Comparison of ENCODE assay signal across 9 mouse cellular contexts in genomic region chr7:30612654-30613402, GRCm38 (mm10). TPM values are rescaled to one million over a fixed set of nuclear protein-coding genes. Genes with fewer than 3 reads are reported as not detected.
DNase-seq lines count a peak whose midpoint lies in the region; ATAC-seq and TF ChIP-seq lines count a peak whose summit lies in the region.
"Had no signal": no experiment of that assay in that cellular context is flagged by ENCODE, and none has a peak within 500 bp of the region (broad histone marks: within the 10 kb centered on the region; RNA-seq: fewer than 3 reads in every experiment).

Gene Upk1a, minus strand, starts transcription at chr7:30612847.

- 0 out of 2 replicates have a peak within 1 kb of the TSS, but pooled peaks have one; percentile 13 for H3K9ac ChIP-seq in hindbrain, embryonic 13.5 days
- H3K9ac ChIP-seq in hindbrain, embryonic 14.5 days: no peak within 1 kb of the TSS
- no peak within 1 kb of the TSS for H3K9ac ChIP-seq in lung, postnatal 0 days (replicated peaks; ENCODE audit: low read depth)
- H3K9ac ChIP-seq: limb, embryonic 13.5 days; liver, embryonic 14.5 days had no signal

- no peak within 1 kb of the TSS for H3K4me2 ChIP-seq in hindbrain, embryonic 13.5 days
- H3K4me2 ChIP-seq in hindbrain, embryonic 14.5 days (replicated peaks): no peak within 1 kb of the TSS
- no peak within 1 kb of the TSS for H3K4me2 ChIP-seq in lung, postnatal 0 days (replicated peaks; ENCODE audit: low read depth, low read length)
- H3K4me2 ChIP-seq: limb, embryonic 13.5 days had no signal

- H3K27me3 ChIP-seq in hindbrain, embryonic 13.5 days: no peaks in the 10 kb centered on the region
- no peaks in the 10 kb centered on the region for H3K27me3 ChIP-seq in hindbrain, embryonic 14.5 days (ENCODE audit: control insufficient read depth, insufficient read depth, low read length)
- no peaks in the 10 kb centered on the region for H3K27me3 ChIP-seq in lung, postnatal 0 days (replicated peaks; ENCODE audit: insufficient read depth, low read length)
- no peaks in the 10 kb centered on the region for H3K27me3 ChIP-seq in thymus, adult 2 months (ENCODE audit: control insufficient read depth, insufficient read depth, low read length)
- H3K27me3 ChIP-seq: limb, embryonic 13.5 days had no signal

- TF ChIP-seq POLR2A in thymus, adult 2 months (IDR thresholded peaks at IDR 0.05; ENCODE audit: control insufficient read depth, extremely low read depth, insufficient read depth, low read length, poor library complexity): no peak

- no peaks in the 10 kb centered on the region for H3K9me3 ChIP-seq in hindbrain, embryonic 13.5 days
- H3K9me3 ChIP-seq in hindbrain, embryonic 14.5 days (ENCODE audit: control insufficient read depth, low read length): no peaks in the 10 kb centered on the region
- H3K9me3 ChIP-seq in lung, postnatal 0 days (ENCODE audit: low read length): no peaks in the 10 kb centered on the region
- H3K9me3 ChIP-seq: limb, embryonic 13.5 days had no signal

- WGBS in hindbrain, embryonic 13.5 days: 75% methylated on average over 8 of the region's 8 CpGs
- 83% methylated on average over 8 of the region's 8 CpGs for WGBS in hindbrain, embryonic 14.5 days
- WGBS in lung, postnatal 0 days: 62% methylated on average over 8 of the region's 8 CpGs
- WGBS in thymus, adult 2 months: 69% methylated on average over 8 of the region's 8 CpGs

- no peaks in the 10 kb centered on the region for H3K4me1 ChIP-seq in hindbrain, embryonic 13.5 days (replicated peaks)
- H3K4me1 ChIP-seq in hindbrain, embryonic 14.5 days (replicated peaks; ENCODE audit: control insufficient read depth, insufficient read depth, low read length): no peaks in the 10 kb centered on the region
- no peaks in the 10 kb centered on the region for H3K4me1 ChIP-seq in lung, postnatal 0 days (ENCODE audit: insufficient read depth, low read depth, low read length)
- 0 out of 2 replicates have a peak, but pooled peaks cover 5% of the 10 kb centered on the region for H3K4me1 ChIP-seq in thymus, adult 2 months (replicated peaks; ENCODE audit: control insufficient read depth, insufficient read depth, low read length)
- H3K4me1 ChIP-seq: limb, embryonic 13.5 days had no signal

- peaks cover 29% of the 10 kb centered on the region for H3K36me3 ChIP-seq in hindbrain, embryonic 13.5 days
- H3K36me3 ChIP-seq in hindbrain, embryonic 14.5 days (replicated peaks; ENCODE audit: control insufficient read depth, insufficient read depth): peaks cover 23% of the 10 kb centered on the region
- H3K36me3 ChIP-seq in lung, postnatal 0 days (ENCODE audit: insufficient read depth, low read length): peaks cover 5% of the 10 kb centered on the region; the same call in 1 of the 2 replicates
- H3K36me3 ChIP-seq in thymus, adult 2 months (ENCODE audit: control insufficient read depth, insufficient read depth, low read length): peaks cover 8% of the 10 kb centered on the region

- TF ChIP-seq CTCF in lung, postnatal 0 days (IDR thresholded peaks at IDR 0.05): no peak
- TF ChIP-seq CTCF in thymus, adult 2 months (IDR thresholded peaks at IDR 0.05; ENCODE audit: borderline replicate concordance, control insufficient read depth, extremely low read depth, insufficient read depth, low read length, poor library complexity): no peak

- no peak within 1 kb of the TSS for H3K4me3 ChIP-seq in hindbrain, embryonic 13.5 days
- no peak within 1 kb of the TSS for H3K4me3 ChIP-seq in hindbrain, embryonic 14.5 days (replicated peaks; ENCODE audit: low read length)
- no peak within 1 kb of the TSS for H3K4me3 ChIP-seq in lung, postnatal 0 days (ENCODE audit: low read depth, low read length)
- no peak within 1 kb of the TSS for H3K4me3 ChIP-seq in thymus, adult 2 months (ENCODE audit: control insufficient read depth, insufficient read depth, low read length)
- H3K4me3 ChIP-seq: limb, embryonic 13.5 days had no signal

- no peak; the same call in 1 of the 2 replicates for ATAC-seq in hindbrain, embryonic 13.5 days (ENCODE audit: low FRiP score)
- ATAC-seq in hindbrain, embryonic 14.5 days (ENCODE audit: low FRiP score): no peak
- ATAC-seq in lung, postnatal 0 days: 0 out of 2 replicates have a peak, but pooled peaks have one; percentile 2

- no peak for DNase-seq in hindbrain, embryonic 14.5 days (ENCODE audit: low spot score)
- DNase-seq in lung, postnatal 0 days (ENCODE audit: low spot score): no peak
- DNase-seq in lung, postnatal 36 days: no peak
- DNase-seq in gonadal fat pad, adult 2 months (ENCODE audit: low read depth): no peak
- DNase-seq in urinary bladder, postnatal 14 days (ENCODE audit: low spot score): peak; percentile 70
- DNase-seq in thymus, adult 2 months: no peak

- no peak for TF ChIP-seq EP300 in lung, postnatal 0 days (IDR thresholded peaks at IDR 0.05)

- no peak within 1 kb of the TSS for H3K27ac ChIP-seq in hindbrain, embryonic 13.5 days
- no peak within 1 kb of the TSS for H3K27ac ChIP-seq in hindbrain, embryonic 14.5 days
- no peak within 1 kb of the TSS for H3K27ac ChIP-seq in lung, postnatal 0 days (ENCODE audit: low read length)
- no peak within 1 kb of the TSS for H3K27ac ChIP-seq in thymus, adult 2 months (ENCODE audit: control insufficient read depth, insufficient read depth, low read length)
- H3K27ac ChIP-seq: limb, embryonic 13.5 days; liver, embryonic 14.5 days had no signal

RNA-seq across cellular contexts. Expression of gene Upk1a, which starts in this region (rescaled TPM):
- 0.49 and 0.63 TPM in 2 replicates for polyA plus RNA-seq in hindbrain, embryonic 13.5 days (2015; fragmentation: Nextera tagmentation; extraction: Ambion mirVana)
- 0.43 and 0.76 TPM in 2 replicates for polyA plus RNA-seq in hindbrain, embryonic 14.5 days (2014; fragmentation: Nextera tagmentation; extraction: Ambion mirVana)
- polyA plus RNA-seq in lung, postnatal 0 days (2015; fragmentation: Nextera tagmentation; extraction: Ambion mirVana): 11.2 and 11.8 TPM in 2 replicates
- 128 and 176 TPM in 2 replicates for polyA plus RNA-seq in gonadal fat pad, adult 2 months (2012; rRNA removed)
- 4.5 and 7.5 TPM in 2 replicates for polyA plus RNA-seq in thymus, adult 2 months (2012; rRNA removed)

Comparison
In these comparisons a context has a peak if more than half of its experiments do, and no peak if none do; other contexts are left out.
1. RNA of gene Upk1a (polyA plus RNA-seq): 128 to 176 TPM in gonadal fat pad, adult 2 months; 11.2 to 11.8 TPM in lung, postnatal 0 days, 4.5 to 7.5 TPM in thymus, adult 2 months, 0.43 to 0.76 TPM in hindbrain, embryonic 14.5 days and 0.49 to 0.63 TPM in hindbrain, embryonic 13.5 days; every median in the first group is over 10 times any median in the second.